Mouse (Mus musculus) hindbrain, postnatal 0 days (tissue): ENCODE measurements around the gene Slc13a5. TPM values are rescaled to one million over a fixed set of nuclear protein-coding genes. Genes with fewer than 3 reads are reported as not detected.
A peak's percentile ranks its signal among the peaks of the same experiment; 100 is the strongest.

Experiments used
- ATAC-seq: fragments of 200-750 bp; cut with Nextera tagmentation; 2 replicates; pipeline ENCODE4 v1.8.0; 2017; ENCODE audit warnings: mild to moderate bottlenecking, moderate TSS enrichment, moderate library complexity
- DNase-seq: peaks from one replicate; pipeline ENCODE4 v3.0.0-alpha.2; 2015; ENCODE audit warnings: low spot score
- H3K27ac ChIP-seq: fragments of 300-500 bp; sonication (generic); 2 replicates; pipeline ENCODE4 v1.5.1; 2014; ENCODE audit warnings: mild to moderate bottlenecking
- H3K27me3 ChIP-seq: fragments of 300-500 bp; sonication (generic); 2 replicates; pipeline ENCODE4 v1.6.1; 2014; ENCODE audit warnings: low read length, mixed read lengths; ENCODE audit not compliant: insufficient read depth
- H3K36me3 ChIP-seq: fragments of 300-500 bp; sonication (generic); 2 replicates; pipeline ENCODE4 v1.6.1; 2014; ENCODE audit warnings: low read length, mixed read lengths; ENCODE audit not compliant: insufficient read depth
- H3K4me1 ChIP-seq: fragments of 300-500 bp; sonication (generic); 2 replicates; pipeline ENCODE4 v1.6.1; 2014; ENCODE audit warnings: antibody characterized with exemption, low read length, mixed read lengths; ENCODE audit not compliant: insufficient read depth
- H3K4me2 ChIP-seq: fragments of 300-500 bp; sonication (generic); 2 replicates; pipeline ENCODE4 v1.6.1; 2014; ENCODE audit warnings: low read depth, mild to moderate bottlenecking, low read length, moderate library complexity, mixed read lengths
- H3K4me3 ChIP-seq: fragments of 300-500 bp; sonication (generic); 2 replicates; pipeline ENCODE4 v1.5.1; 2014; ENCODE audit warnings: low read length
- H3K9ac ChIP-seq: fragments of 300-500 bp; sonication (generic); replicated peaks from 2 replicates; pipeline ENCODE4 v1.6.1; 2014; ENCODE audit warnings: mild to moderate bottlenecking, low read length, moderate library complexity, mixed read lengths
- H3K9me3 ChIP-seq: fragments of 300-500 bp; sonication (generic); 2 replicates; pipeline ENCODE4 v1.6.1; 2016; ENCODE audit warnings: low read length, mixed read lengths
- CTCF ChIP-seq: IDR thresholded peaks from 2 replicates; pipeline ENCODE4 v1.5.1; 2016; ENCODE audit warnings: antibody characterized with exemption, control low read depth, low read depth
- WGBS: fragments of 180-500 bp; shearing (Covaris S2); extraction: QIAGEN DNeasy Blood & Tissue Kit; methylation state at CpG from one replicate; pipeline ENCODE4 v1.1.7; 2014; 5-methylcytosine and 5-hydroxymethylcytosine counted together
- polyA plus RNA-seq: library from polyadenylated mRNA; unstranded; fragments of >200 nt; fragmentation: Nextera tagmentation; extraction: Ambion mirVana; gene quantifications from 2 replicates; pipeline ENCODE4 v1.2.1, GENCODE M21; 2015
- total RNA-seq: library from RNA; depleted of rRNA; stranded (reverse); fragments of >200 nt; gene quantifications from 2 replicates; pipeline ENCODE4 v1.2.3, GENCODE M21; 2014

Slc13a5 gene
- total and polyA plus RNA-seq, 2 experiments from 2014 or later, result 7.5 to 8.1 TPM

GRCm38 (mm10) chr11:72223414-72223813 is 43.6 kb downstream of the Slc13a5 start:
- no peak overlapping the region for H3K4me2 ChIP-seq
- no peak for TF ChIP-seq CTCF
- no peak for ATAC-seq
- H3K4me3 ChIP-seq, result no peak overlapping the region
- H3K27ac ChIP-seq, result no peak overlapping the region
- H3K4me1 ChIP-seq, result peaks cover 13% of the 10 kb centered on the region
- H3K36me3 ChIP-seq, result no peaks in the 10 kb centered on the region
- no peak for DNase-seq
- H3K27me3 ChIP-seq, result no peaks in the 10 kb centered on the region
- 69% methylated on average over 4 of the region's 4 CpGs for WGBS
- H3K9me3 ChIP-seq, result no peaks in the 10 kb centered on the region
- H3K9ac ChIP-seq, result no peak overlapping the region

GRCm38 (mm10) chr11:72221278-72221677 is 45.7 kb downstream of the Slc13a5 start:
- 20% methylated on average over 6 of the region's 6 CpGs for WGBS
- no peaks in the 10 kb centered on the region for H3K27me3 ChIP-seq
- TF ChIP-seq CTCF, result peak; percentile 95
- no peaks in the 10 kb centered on the region for H3K9me3 ChIP-seq
- DNase-seq (peak; percentile 90), ATAC-seq (peak; percentile 54; the same call in 1 of the 2 replicates)
- no peak overlapping the region for H3K9ac ChIP-seq
- H3K4me1 ChIP-seq, result peaks cover 7% of the 10 kb centered on the region
- no peaks in the 10 kb centered on the region for H3K36me3 ChIP-seq
- no peak overlapping the region for H3K4me2 ChIP-seq
- no peak overlapping the region for H3K4me3 ChIP-seq
- H3K27ac ChIP-seq, result no peak overlapping the region

- ATAC-seq, result no peak
- no peak for DNase-seq
- no peak for TF ChIP-seq CTCF
- no peaks in the 10 kb centered on the region for H3K9me3 ChIP-seq
- H3K4me3 ChIP-seq, result no peak overlapping the region
- no peaks in the 10 kb centered on the region; the same call in 1 of the 2 replicates for H3K4me1 ChIP-seq
- 73% methylated on average over 5 of the region's 5 CpGs for WGBS
- no peak overlapping the region for H3K27ac ChIP-seq
- H3K36me3 ChIP-seq, result 0 out of 2 replicates have a peak, but pooled peaks cover 4% of the 10 kb centered on the region
- no peak overlapping the region; the same call in 1 of the 2 replicates for H3K4me2 ChIP-seq
- no peaks in the 10 kb centered on the region for H3K27me3 ChIP-seq
- H3K9ac ChIP-seq, result no peak overlapping the region
Observed at GRCm38 (mm10) chr11:72217116-72217515, 49.9 kb downstream of the Slc13a5 start.

- Histone ChIP-seq H3K4me3 (peak within 1 kb of the TSS; percentile 65), H3K9me3 (no peaks in the 10 kb centered on the region), H3K4me2 (peak within 1 kb of the TSS; percentile 80), H3K36me3 (peaks cover 17% of the 10 kb centered on the region), H3K27ac (peak within 1 kb of the TSS; percentile 88), H3K27me3 (no peaks in the 10 kb centered on the region), H3K9ac (peak within 1 kb of the TSS; percentile 63), H3K4me1 (no peaks in the 10 kb centered on the region; the same call in 1 of the 2 replicates)
- ATAC-seq (peak; percentile 89), DNase-seq (peak; percentile 91)
- under 1% methylated on average over 29 of the region's 29 CpGs for WGBS
- TF ChIP-seq CTCF, result no peak; the same call in 1 of the 2 replicates
Observed at GRCm38 (mm10) chr11:72215410-72215797, 51.6 kb downstream of the Slc13a5 start, which contains the start of gene Med31. TSS of gene Med31 (minus strand) at chr11:72215592.

- Histone ChIP-seq H3K9ac (peak overlapping the region; percentile 63), H3K9me3 (no peaks in the 10 kb centered on the region), H3K27me3 (no peaks in the 10 kb centered on the region), H3K36me3 (peaks cover 22% of the 10 kb centered on the region), H3K4me2 (peak overlapping the region; percentile 80), H3K4me1 (no peaks in the 10 kb centered on the region; the same call in 1 of the 2 replicates), H3K4me3 (peak overlapping the region; percentile 65), H3K27ac (peak overlapping the region; percentile 88)
- 1% methylated on average over 51 of the region's 51 CpGs for WGBS
- ATAC-seq (peak; percentile 97), DNase-seq (peak; percentile 98)
- TF ChIP-seq CTCF, result no peak
Observed at GRCm38 (mm10) chr11:72214591-72215409, 52.2 kb downstream of the Slc13a5 start.

- no peaks in the 10 kb centered on the region for H3K9me3 ChIP-seq
- no peak for TF ChIP-seq CTCF
- H3K27me3 ChIP-seq, result no peaks in the 10 kb centered on the region
- ATAC-seq, result no peak
- WGBS, result 18% methylated on average over 17 of the region's 17 CpGs
- peak overlapping the region; percentile 87 for H3K4me3 ChIP-seq
- H3K27ac ChIP-seq, result no peak overlapping the region
- H3K4me2 ChIP-seq, result peak overlapping the region; percentile 80
- H3K4me1 ChIP-seq, result peaks cover 19% of the 10 kb centered on the region
- H3K9ac ChIP-seq, result peak overlapping the region; percentile 79
- peaks cover 22% of the 10 kb centered on the region for H3K36me3 ChIP-seq
- no peak for DNase-seq
Observed at GRCm38 (mm10) chr11:72207834-72208377, 59.1 kb downstream of the Slc13a5 start.
